Mouse (Mus musculus): ENCODE results near the gene Rnf126. TPM values are rescaled to one million over a fixed set of nuclear protein-coding genes. Genes with fewer than 3 reads are reported as not detected.

Rnf126 gene
- polyA plus RNA-seq, 1 experiment from 2014 or later, result 21.2 TPM

GRCm38 (mm10) chr10:79798289-79798928 is 31.7 kb upstream of the Rnf126 start:
- no peaks in the 10 kb centered on the region for H3K36me3 ChIP-seq (ENCODE audit: inconsistent target)
- H3K4me3 ChIP-seq (ENCODE audit: inconsistent target), result no peak overlapping the region
- WGBS (ENCODE audit: missing documents), result 46% methylated on average over 12 of the region's 12 CpGs
- H3K79me2 ChIP-seq (ENCODE audit: inconsistent target), result no peaks in the 10 kb centered on the region
- H3K27ac ChIP-seq, result no peak overlapping the region

GRCm38 (mm10) chr10:79797326-79797725 is 30.6 kb upstream of the Rnf126 start:
- Histone ChIP-seq H3K79me2 (ENCODE audit: inconsistent target) (no peaks in the 10 kb centered on the region), H3K4me3 (ENCODE audit: inconsistent target) (no peak overlapping the region), H3K36me3 (ENCODE audit: inconsistent target) (no peaks in the 10 kb centered on the region), H3K27ac (no peak overlapping the region)
- WGBS (ENCODE audit: missing documents), result 71% methylated on average over 15 of the region's 15 CpGs

- no peaks in the 10 kb centered on the region for H3K36me3 ChIP-seq (ENCODE audit: inconsistent target)
- no peak overlapping the region for H3K4me3 ChIP-seq (ENCODE audit: inconsistent target)
- no peaks in the 10 kb centered on the region for H3K79me2 ChIP-seq (ENCODE audit: inconsistent target)
- 95% methylated on average over 3 of the region's 3 CpGs for WGBS (ENCODE audit: missing documents)
- H3K27ac ChIP-seq, result no peak overlapping the region
Measured at GRCm38 (mm10) chr10:79795905-79796304, 29.2 kb upstream of the Rnf126 start.

- 67% methylated on average over 10 of the region's 10 CpGs for WGBS (ENCODE audit: missing documents)
- no peak overlapping the region for H3K4me3 ChIP-seq (ENCODE audit: inconsistent target)
- no peaks in the 10 kb centered on the region for H3K79me2 ChIP-seq (ENCODE audit: inconsistent target)
- no peak overlapping the region for H3K27ac ChIP-seq
- no peaks in the 10 kb centered on the region for H3K36me3 ChIP-seq (ENCODE audit: inconsistent target)
Measured at GRCm38 (mm10) chr10:79794491-79794931, 27.8 kb upstream of the Rnf126 start.

- H3K36me3 ChIP-seq (ENCODE audit: inconsistent target), result no peaks in the 10 kb centered on the region
- H3K27ac ChIP-seq, result no peak overlapping the region
- H3K4me3 ChIP-seq (ENCODE audit: inconsistent target), result peak overlapping the region; percentile 23
- 19% methylated on average over 36 of the region's 38 CpGs for WGBS (ENCODE audit: missing documents)
- H3K79me2 ChIP-seq (ENCODE audit: inconsistent target), result no peaks in the 10 kb centered on the region
Measured at GRCm38 (mm10) chr10:79793738-79794490, 27.2 kb upstream of the Rnf126 start.

GRCm38 (mm10) chr10:79793051-79793737 is 26.4 kb upstream of the Rnf126 start, which contains the start of gene Palm:
Gene Palm (plus strand): TSS chr10:79793572.
- Histone ChIP-seq H3K79me2 (ENCODE audit: inconsistent target) (no peaks in the 10 kb centered on the region), H3K27ac (no peak within 1 kb of the TSS), H3K4me3 (ENCODE audit: inconsistent target) (peak within 1 kb of the TSS; percentile 23), H3K36me3 (ENCODE audit: inconsistent target) (no peaks in the 10 kb centered on the region)
- WGBS (ENCODE audit: missing documents), result 16% methylated on average over 15 of the region's 51 CpGs

- Histone ChIP-seq H3K36me3 (ENCODE audit: inconsistent target) (no peaks in the 10 kb centered on the region), H3K27ac (no peak overlapping the region), H3K79me2 (ENCODE audit: inconsistent target) (no peaks in the 10 kb centered on the region), H3K4me3 (ENCODE audit: inconsistent target) (no peak overlapping the region)
- WGBS (ENCODE audit: missing documents), result 89% methylated on average over 5 of the region's 5 CpGs
Measured at GRCm38 (mm10) chr10:79792339-79793040, 25.7 kb upstream of the Rnf126 start.

GRCm38 (mm10) chr10:79790861-79791260 is 24.1 kb upstream of the Rnf126 start, which contains the start of gene Prss57:
Gene Prss57 (minus strand): TSS chr10:79790961.
- Histone ChIP-seq H3K4me3 (ENCODE audit: inconsistent target) (no peak within 1 kb of the TSS), H3K27ac (no peak within 1 kb of the TSS), H3K36me3 (ENCODE audit: inconsistent target) (no peaks in the 10 kb centered on the region), H3K79me2 (ENCODE audit: inconsistent target) (no peaks in the 10 kb centered on the region)
- 65% methylated on average over 4 of the region's 4 CpGs for WGBS (ENCODE audit: missing documents)

- Histone ChIP-seq H3K4me3 (ENCODE audit: inconsistent target) (no peak overlapping the region), H3K36me3 (ENCODE audit: inconsistent target) (no peaks in the 10 kb centered on the region), H3K27ac (no peak overlapping the region), H3K79me2 (ENCODE audit: inconsistent target) (no peaks in the 10 kb centered on the region)
- WGBS (ENCODE audit: missing documents), result 96% methylated on average over 2 of the region's 2 CpGs
Measured at GRCm38 (mm10) chr10:79789581-79789980, 22.8 kb upstream of the Rnf126 start.

GRCm38 (mm10) chr10:79788386-79789158 is 21.8 kb upstream of the Rnf126 start:
- Histone ChIP-seq H3K27ac (no peak overlapping the region), H3K4me3 (ENCODE audit: inconsistent target) (no peak overlapping the region), H3K79me2 (ENCODE audit: inconsistent target) (no peaks in the 10 kb centered on the region), H3K36me3 (ENCODE audit: inconsistent target) (no peaks in the 10 kb centered on the region)
- 4% methylated on average over 7 of the region's 7 CpGs for WGBS (ENCODE audit: missing documents)

- H3K79me2 ChIP-seq (ENCODE audit: inconsistent target), result no peaks in the 10 kb centered on the region
- H3K27ac ChIP-seq, result no peak overlapping the region
- WGBS (ENCODE audit: missing documents), result 82% methylated on average over 27 of the region's 27 CpGs
- H3K4me3 ChIP-seq (ENCODE audit: inconsistent target), result no peak overlapping the region
- no peaks in the 10 kb centered on the region for H3K36me3 ChIP-seq (ENCODE audit: inconsistent target)
Measured at GRCm38 (mm10) chr10:79783920-79784800, 17.4 kb upstream of the Rnf126 start.

GRCm38 (mm10) chr10:79783050-79783449 is 16.3 kb upstream of the Rnf126 start:
- H3K4me3 ChIP-seq (ENCODE audit: inconsistent target), result no peak overlapping the region
- 76% methylated on average over 7 of the region's 7 CpGs for WGBS (ENCODE audit: missing documents)
- H3K79me2 ChIP-seq (ENCODE audit: inconsistent target), result no peaks in the 10 kb centered on the region

GRCm38 (mm10) chr10:79781956-79782355 is 15.2 kb upstream of the Rnf126 start:
- no peak overlapping the region for H3K27ac ChIP-seq
- no peak overlapping the region for H3K4me3 ChIP-seq (ENCODE audit: inconsistent target)
- 91% methylated on average over 5 of the region's 5 CpGs for WGBS (ENCODE audit: missing documents)
- no peaks in the 10 kb centered on the region for H3K79me2 ChIP-seq (ENCODE audit: inconsistent target)
- H3K36me3 ChIP-seq (ENCODE audit: inconsistent target), result no peaks in the 10 kb centered on the region

More at GRCm38 (mm10) chr10:79783050-79783449, 16.3 kb upstream of the Rnf126 start:
- H3K27ac ChIP-seq, result no peak overlapping the region
- H3K36me3 ChIP-seq (ENCODE audit: inconsistent target), result no peaks in the 10 kb centered on the region
